Mouse (Mus musculus) right cerebral cortex, postnatal 14 days (tissue): ENCODE measurements at regions not wholly inside any gene's neighbourhood (a gene's known extent, or its start where the extent isn't known, plus 50 kb on each side); places are given as distances from the start of the nearest gene placed in this dataset.

Experiments used
- DNase-seq: peaks from one replicate; pipeline ENCODE4 v3.0.0; 2022

DNA sequence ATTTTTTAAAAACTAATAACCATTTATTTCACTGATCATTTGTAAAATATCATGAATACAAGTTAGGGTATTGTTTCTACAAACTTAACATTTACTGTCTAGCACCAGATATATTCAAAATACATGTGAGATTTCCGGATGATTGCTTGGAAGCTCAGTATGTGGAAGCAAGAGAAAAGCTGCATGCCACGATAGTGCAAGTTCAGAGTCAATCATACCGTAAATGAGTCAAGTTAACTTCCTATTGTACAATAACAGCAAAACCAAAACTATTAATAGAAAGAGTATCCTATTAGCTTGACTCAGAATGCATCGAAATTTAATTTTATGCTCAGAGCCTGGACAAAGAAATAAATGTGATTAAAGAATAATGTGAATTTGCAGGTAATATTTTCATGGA lies 1284.6 kb upstream of the Cited2 start:
- no peak for DNase-seq

GRCm38 (mm10) chr10:16440932-16441640 lies 1281.9 kb upstream of the Cited2 start:
- no peak for DNase-seq

DNA sequence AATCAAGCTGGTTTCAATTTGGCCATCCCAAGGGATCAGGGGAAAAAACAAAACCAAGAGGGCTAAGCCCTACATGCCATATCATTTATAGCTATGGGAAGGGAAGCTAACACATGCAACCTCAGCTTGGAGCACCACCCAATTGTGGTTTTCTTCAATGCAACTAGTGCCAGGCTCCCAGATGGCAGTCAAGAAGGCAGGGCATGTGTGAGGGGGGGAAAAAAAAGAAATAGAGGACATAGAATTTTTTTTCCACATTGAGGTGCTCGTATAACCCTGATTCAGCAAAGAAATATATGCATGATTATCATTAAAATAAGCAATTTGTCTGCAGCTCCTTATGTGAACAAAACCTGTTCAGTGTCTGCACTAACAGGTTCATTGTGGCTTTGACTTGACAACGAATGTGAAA lies 1281.4 kb upstream of the Cited2 start:
- no peak for DNase-seq

DNA sequence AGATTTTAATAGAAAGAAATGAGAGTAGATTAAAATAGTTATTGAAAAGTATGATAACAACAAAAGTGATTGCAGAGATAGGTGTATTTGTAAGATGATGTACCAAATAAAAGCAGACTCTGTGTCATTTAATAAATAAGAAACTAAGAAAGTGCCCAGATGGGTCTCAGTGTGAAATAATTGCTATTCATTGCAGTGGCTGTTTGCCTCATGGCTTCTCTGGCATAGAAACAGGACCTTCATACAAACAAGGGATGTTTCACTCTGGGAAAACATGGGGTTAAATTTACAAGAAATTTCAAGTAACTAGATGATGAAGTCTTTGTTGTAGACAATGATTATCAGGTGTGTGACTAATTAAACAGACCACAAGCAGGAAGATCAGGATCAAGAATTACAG lies 1279.1 kb upstream of the Cited2 start:
- no peak for DNase-seq

DNA sequence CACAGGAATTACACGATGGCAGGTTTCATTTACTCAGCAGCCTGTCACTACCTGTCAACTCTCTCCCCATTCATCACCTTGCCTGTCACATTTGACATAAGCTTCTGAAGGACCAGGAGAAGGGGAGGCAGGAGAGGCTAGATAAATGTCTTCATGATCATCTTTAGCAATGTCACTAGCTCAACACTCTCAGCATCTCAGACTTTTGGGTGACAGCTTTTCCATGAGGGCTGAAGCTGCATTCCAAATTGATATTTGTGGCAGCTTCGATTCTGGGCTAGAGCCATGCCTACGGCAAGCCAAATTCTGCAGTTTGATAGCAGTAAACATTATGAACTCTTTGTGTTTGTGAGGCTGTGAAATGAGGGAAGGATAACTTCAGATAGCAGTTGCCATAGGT lies 1255.1 kb upstream of the Cited2 start:
- no peak for DNase-seq

DNA sequence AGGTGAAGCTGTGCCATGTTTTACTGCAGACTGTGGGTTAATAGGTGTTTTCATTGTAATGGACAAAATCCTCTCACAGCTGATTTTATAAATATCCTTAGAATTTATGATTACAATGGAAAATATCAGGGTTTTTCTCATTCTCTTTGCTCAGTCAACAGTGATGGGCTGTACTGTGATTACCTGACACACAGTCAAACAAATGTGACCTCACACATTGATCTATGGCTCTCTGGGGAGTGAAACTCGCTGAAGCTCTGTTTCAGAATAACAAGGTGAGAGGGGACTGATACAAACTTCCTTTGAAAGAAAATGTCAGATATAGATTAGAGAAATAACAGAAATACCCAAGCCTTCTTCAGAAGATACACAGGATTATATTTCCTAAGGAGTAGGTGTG lies 1253.3 kb upstream of the Cited2 start:
- no peak for DNase-seq

DNA sequence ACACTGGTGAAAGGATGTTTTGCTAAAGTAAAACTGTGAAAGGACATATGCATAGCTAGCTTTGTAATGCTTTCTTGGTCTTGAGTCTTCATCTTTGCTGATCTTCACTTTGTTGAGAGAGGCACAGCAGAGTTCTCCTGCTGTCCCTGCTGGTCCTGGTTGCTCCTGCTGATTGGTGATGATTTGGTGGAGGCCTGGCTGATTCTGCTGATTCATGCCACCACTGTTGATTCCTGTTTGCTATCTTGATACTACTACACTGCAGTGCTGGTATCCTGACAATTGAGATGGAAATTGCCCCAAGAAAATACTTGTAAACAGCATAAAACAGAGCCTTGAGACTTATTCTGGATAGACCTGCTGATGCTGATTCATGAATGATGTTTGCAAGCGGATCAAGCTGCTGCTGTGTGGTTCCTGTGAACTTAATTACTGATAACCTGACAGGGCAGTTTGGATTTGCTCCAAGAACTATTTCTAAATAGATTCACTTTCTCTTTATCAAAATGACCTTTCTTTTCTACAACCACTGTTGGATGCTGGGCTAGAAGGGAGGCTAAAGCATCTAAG lies 1249.0 kb upstream of the Cited2 start:
- no peak for DNase-seq

DNA sequence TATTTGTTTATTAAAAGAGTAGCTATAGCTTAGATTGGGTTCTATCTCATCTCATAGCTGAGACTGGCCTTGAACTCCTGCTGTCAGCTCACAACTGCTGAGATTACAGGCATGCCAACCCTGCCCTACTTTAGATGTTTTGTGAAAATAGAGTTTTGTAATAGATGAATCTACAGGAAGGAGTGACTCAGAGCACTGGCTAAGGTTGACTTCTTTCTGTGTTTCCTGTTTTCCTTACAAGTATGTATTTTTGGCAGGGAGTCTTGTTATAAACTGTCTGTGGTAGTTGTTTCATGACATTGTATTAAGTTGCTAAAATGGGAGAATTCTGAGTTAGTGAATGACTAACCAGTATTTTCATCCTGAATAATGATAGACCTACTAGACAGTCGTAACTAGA lies 1224.4 kb upstream of the Cited2 start:
- no peak for DNase-seq

- no peak for DNase-seq
Measured at GRCm38 (mm10) chr10:16507681-16508080, 1215.3 kb upstream of the Cited2 start.

GRCm38 (mm10) chr10:16508161-16508560 lies 1214.9 kb upstream of the Cited2 start:
- no peak for DNase-seq

DNA sequence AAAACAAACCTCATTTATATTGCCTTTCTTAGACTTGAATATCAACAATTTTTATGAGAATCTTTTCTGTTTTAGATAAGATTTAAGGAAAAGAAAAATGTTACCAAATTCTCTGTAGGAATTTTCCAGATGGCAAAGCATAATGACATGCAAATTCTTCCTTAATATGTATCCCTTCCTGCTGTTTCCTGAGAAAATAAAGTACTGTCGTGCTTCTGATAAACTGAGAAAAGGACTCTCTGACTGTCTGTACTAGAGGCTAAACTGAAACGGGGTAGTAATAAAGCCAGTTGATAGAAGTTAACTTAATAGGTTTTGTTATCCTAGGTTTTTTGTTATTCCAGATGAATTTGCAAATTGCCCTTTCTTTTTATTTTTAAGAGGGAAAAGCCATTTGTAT lies 1208.4 kb upstream of the Cited2 start:
- DNase-seq = no peak

DNA sequence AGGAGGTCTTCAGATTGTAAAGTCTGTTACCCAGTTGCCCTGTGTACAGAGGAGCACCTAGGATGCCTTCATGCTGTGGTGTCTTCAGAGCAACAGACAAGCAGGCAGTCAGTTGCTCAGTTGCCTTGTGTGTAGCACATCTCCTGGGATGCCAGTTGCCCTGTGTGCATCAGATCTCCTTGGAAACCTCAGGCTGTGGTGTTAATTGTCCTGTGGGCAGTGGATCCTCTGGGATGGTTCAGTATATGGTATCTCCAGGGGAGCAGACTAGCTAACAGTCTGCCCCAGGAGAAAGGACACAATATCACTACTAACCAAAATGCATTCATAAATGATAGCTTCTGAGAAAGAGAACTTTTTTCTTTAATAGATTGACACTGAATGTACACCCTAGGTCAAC lies 1201.1 kb upstream of the Cited2 start:
- no peak for DNase-seq

GRCm38 (mm10) chr10:16524101-16524500 lies 1198.9 kb upstream of the Cited2 start:
- DNase-seq = no peak

GRCm38 (mm10) chr10:16527693-16528092 lies 1195.3 kb upstream of the Cited2 start:
- DNase-seq = no peak

GRCm38 (mm10) chr10:16537660-16538059 lies 1185.4 kb upstream of the Cited2 start:
- no peak for DNase-seq

DNA sequence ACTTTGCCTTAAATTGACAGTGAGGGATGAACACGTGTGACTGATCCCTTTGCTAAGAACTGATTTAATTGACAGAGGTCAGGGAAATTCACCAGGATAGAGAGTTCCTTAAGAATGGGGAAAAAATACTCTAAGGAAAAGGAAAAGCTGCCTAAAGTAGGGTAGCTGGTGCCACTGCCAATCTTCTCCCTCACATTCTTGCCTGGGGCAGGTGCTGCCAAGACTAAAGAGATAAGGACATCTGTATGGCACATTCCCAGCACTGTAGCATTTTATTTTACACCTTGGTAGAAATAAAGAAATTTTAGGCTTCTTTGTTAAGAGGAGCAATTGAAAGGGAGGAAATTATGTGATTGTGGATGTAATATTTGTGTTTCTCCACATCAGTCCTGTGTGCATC lies 1184.6 kb upstream of the Cited2 start:
- no peak for DNase-seq

DNA sequence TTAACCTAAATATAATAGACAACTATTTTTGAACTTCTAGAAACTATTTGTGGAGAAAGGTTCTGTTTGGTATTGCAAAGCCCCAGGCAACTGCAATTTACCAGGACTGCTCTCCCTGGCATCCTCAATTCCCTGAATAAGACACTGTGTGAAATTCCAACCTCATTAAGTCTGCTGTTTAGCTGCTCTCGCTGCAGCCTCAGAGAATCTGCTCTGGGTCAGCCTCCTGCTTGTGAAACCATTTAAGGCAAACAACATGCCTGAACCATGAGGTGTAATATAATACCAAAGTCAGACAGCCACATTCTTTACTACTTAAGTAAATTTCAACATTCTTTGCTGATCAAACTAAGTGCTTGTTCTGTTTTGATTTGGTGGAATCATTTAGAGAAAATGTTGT lies 1177.6 kb upstream of the Cited2 start:
- DNase-seq = no peak

- no peak for DNase-seq
Measured at GRCm38 (mm10) chr10:16552861-16553635, 1170.0 kb upstream of the Cited2 start.

DNA sequence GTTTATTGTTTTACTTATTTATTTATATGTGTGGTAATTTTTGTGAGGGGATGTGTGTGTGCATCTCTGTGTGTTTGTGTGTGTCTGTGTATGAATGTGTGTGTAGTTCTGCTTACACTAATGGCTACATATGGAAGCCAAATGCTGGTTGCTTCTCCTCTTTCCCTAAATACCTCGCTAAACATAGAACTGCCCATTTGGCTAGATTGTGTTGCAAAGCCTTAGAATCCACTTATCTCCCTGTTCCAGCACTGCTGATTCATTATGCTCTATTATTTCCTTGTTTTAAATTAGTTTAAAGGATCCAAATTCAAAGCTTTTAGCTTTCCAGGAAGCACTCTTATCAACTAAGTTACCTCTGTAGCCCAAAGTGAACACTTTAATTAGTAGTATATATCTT lies 1148.5 kb upstream of the Cited2 start:
- no peak for DNase-seq

DNA sequence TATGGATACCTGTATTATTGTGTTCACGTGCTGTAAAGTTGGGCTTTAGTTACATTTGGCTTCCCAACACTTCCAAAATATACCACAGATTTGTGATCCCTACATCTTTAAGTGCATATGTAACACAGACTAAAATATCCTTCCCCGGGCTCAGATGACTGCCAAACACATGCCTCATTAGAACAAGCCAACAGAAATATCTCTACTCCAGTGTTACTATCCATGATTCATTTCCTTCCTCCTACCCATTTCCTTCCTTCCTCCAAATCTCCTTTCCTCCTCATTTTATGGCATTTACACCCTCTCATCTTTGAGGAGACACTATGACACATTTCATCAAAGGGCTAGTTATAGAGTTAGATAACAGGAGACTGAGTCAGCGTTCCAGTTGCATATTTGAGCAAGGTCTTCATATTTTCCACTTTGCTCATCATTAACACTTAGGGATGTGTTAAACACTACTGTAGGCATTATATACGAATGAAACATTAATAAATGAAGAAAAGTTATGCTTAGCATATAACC lies 1144.4 kb upstream of the Cited2 start:
- no peak for DNase-seq

GRCm38 (mm10) chr10:16580200-16580599 lies 1142.8 kb upstream of the Cited2 start:
- DNase-seq = no peak

DNA sequence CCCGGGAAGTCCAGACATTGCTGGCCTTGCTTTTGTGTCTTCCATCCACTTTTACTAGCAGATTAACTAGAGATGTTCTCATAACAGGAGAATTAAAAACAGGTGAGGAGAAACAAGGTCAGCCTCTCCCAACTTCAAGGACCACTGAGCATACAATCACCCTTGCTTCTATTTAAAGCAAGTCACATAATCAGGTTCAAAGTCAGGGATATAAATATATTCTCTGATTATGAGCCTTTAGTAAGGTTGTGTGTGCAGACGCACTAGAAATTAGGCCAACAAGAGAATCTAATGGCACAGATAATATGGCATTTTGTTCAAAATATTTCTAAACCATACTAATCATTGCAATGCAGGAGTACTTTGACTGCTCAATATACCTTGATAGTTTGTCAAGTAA lies 1134.2 kb upstream of the Cited2 start:
- DNase-seq = no peak

DNA sequence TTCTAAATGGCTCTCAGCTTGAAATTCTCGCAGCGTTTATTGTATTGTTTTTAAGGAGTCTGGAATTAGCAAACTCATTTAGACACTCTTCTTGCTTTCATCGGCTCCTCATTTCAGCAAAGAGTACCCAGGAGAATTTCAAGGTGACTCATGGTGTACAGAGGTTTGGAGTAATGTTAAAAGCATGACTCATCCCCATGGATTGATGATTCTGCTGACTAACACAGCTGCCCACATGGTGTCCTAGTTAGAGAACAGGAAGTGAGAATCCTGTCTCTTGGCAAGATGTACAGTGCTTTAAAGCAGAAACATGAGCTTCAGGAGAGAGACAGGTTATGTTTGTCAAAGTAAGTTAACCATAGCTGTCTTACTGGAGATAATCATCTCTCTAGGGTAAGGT lies 1133.6 kb upstream of the Cited2 start:
- DNase-seq = no peak

GRCm38 (mm10) chr10:16592870-16593269 lies 1130.1 kb upstream of the Cited2 start:
- no peak for DNase-seq
